8 mouse cellular contexts compared by ENCODE assay signal in the genomic region with DNA sequence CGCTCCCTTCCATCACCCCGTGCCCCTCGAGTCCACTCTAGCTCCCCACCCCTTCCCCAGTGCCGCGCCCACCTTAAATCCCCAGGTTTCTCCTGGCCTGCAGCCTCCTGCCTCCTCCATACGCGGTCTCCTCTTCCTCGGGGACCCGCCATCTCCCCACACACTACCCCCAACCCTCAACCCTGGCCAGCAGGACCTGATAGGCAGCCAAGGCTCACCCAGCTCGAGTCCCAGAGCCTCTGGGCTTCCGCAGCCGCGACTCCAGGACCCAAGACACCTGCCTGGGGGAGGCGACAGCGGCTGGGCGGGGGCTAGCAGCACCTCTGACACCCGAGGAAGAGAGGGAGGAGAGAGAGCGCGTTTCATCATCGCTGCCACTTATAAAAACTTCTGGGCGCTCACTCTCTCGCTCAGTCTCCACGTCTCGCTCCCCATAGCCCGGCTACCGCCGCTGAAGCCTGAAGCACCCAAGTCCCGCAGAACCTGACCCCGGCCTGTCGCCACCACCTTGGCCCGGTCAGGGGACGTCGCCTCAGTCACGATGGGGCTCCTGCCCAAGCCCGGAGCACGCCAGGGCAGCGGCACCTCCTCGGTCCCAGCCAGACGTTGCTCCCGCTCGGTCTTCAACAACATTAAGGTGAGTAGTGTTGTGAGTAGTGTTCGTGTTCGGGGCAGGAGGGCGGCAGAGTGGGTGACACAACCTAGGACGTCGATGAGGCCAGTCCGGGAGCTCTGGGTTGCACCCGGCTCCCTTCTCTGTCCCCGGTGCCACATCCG. TPM values are rescaled to one million over a fixed set of nuclear protein-coding genes. Genes with fewer than 3 reads are reported as not detected.
DNase-seq lines count a peak whose midpoint lies in the region; ATAC-seq and TF ChIP-seq lines count a peak whose summit lies in the region.

No protein-coding gene starts in this region.

- peak overlapping the region; percentile 51 for H3K4me3 ChIP-seq in heart, adult 2 months
- peak overlapping the region; percentile 56 for H3K4me3 ChIP-seq in lung, embryonic 16.5 days (ENCODE audit: low read length)
- peak overlapping the region; percentile 51 for H3K4me3 ChIP-seq in stomach, postnatal 0 days (ENCODE audit: low read depth, low read length)

- peak overlapping the region; percentile 66 for H3K4me2 ChIP-seq in lung, embryonic 16.5 days (ENCODE audit: low read depth, low read length)
- peak overlapping the region; percentile 91 for H3K4me2 ChIP-seq in stomach, postnatal 0 days (replicated peaks; ENCODE audit: low read depth)

- peak overlapping the region; percentile 83 for H3K9ac ChIP-seq in heart, adult 2 months (ENCODE audit: low read depth, low read length)
- H3K9ac ChIP-seq in lung, embryonic 16.5 days (ENCODE audit: low read length), result peak overlapping the region; percentile 76
- H3K9ac ChIP-seq in stomach, postnatal 0 days (ENCODE audit: low read length), result peak overlapping the region; percentile 64

- no peak for TF ChIP-seq CTCF in heart, adult 2 months (IDR thresholded peaks at IDR 0.05)
- TF ChIP-seq CTCF in stomach, postnatal 0 days (IDR thresholded peaks at IDR 0.05; ENCODE audit: low read depth), result no peak

- no peaks in the 10 kb centered on the region for H3K79me2 ChIP-seq in heart, adult 2 months (replicated peaks; ENCODE audit: control insufficient read depth, insufficient read depth, low read length)

- DNase-seq in cerebellum, postnatal 10 days, result peak; percentile 26 to 34
- DNase-seq in cerebellum, adult 9-10 months, result no peak
- peak; percentile 37 for DNase-seq in adrenal gland, postnatal 14 days
- peak; percentile 30 to 59 for DNase-seq in heart, adult 2 months
- peak; percentile 36 for DNase-seq in kidney, adult 9 months
- DNase-seq in stomach, postnatal 0 days (ENCODE audit: low spot score), result peak; percentile 71
- no peak for DNase-seq in thymus, postnatal 10 days (ENCODE audit: low spot score in 2 of 2)

- H3K27ac ChIP-seq in heart, adult 2 months, result peak overlapping the region; percentile 43
- H3K27ac ChIP-seq in lung, embryonic 16.5 days (ENCODE audit: low read length), result peak overlapping the region; percentile 92
- peak overlapping the region; percentile 84 for H3K27ac ChIP-seq in stomach, postnatal 0 days (replicated peaks)

- no peaks in the 10 kb centered on the region for H3K9me3 ChIP-seq in lung, embryonic 16.5 days (ENCODE audit: control insufficient read depth, low read length)
- H3K9me3 ChIP-seq in stomach, postnatal 0 days (ENCODE audit: control insufficient read depth, low read length), result no peaks in the 10 kb centered on the region

- no peak for TF ChIP-seq POLR2A in heart, adult 2 months (IDR thresholded peaks at IDR 0.05; ENCODE audit: insufficient read depth, low read depth, low read length)

- intact Hi-C loops in heart, adult 2 months (cut with DNase I), result loop anchor here (10.0 kb wide), 1 partner anchor 297 kb away; the partner anchor contains the start of genes 1300017J02Rik and Topbp1

- H3K36me3 ChIP-seq in heart, adult 2 months (ENCODE audit: control insufficient read depth, insufficient read depth, low read length), result no peaks in the 10 kb centered on the region
- H3K36me3 ChIP-seq in lung, embryonic 16.5 days (ENCODE audit: control insufficient read depth, insufficient read depth, low read length), result no peaks in the 10 kb centered on the region
- no peaks in the 10 kb centered on the region for H3K36me3 ChIP-seq in stomach, postnatal 0 days (ENCODE audit: control insufficient read depth, insufficient read depth, low read length)

- under 1% methylated on average over 49 of the region's 50 CpGs for WGBS in heart, adult 2 months
- WGBS in lung, embryonic 16.5 days, result under 1% methylated on average over 45 of the region's 50 CpGs
- WGBS in stomach, postnatal 0 days, result 2% methylated on average over 49 of the region's 50 CpGs

- H3K4me1 ChIP-seq in heart, adult 2 months (ENCODE audit: control insufficient read depth, insufficient read depth, low read length), result no peaks in the 10 kb centered on the region; the same call in 1 of the 2 replicates
- peaks cover 32% of the 10 kb centered on the region for H3K4me1 ChIP-seq in lung, embryonic 16.5 days (replicated peaks; ENCODE audit: control insufficient read depth, insufficient read depth, low read length)
- peaks cover 7% of the 10 kb centered on the region for H3K4me1 ChIP-seq in stomach, postnatal 0 days (replicated peaks; ENCODE audit: control insufficient read depth, insufficient read depth)

- peak; percentile 54 for ATAC-seq in lung, embryonic 16.5 days (ENCODE audit: low read depth)
- peak; percentile 71 for ATAC-seq in stomach, postnatal 0 days (ENCODE audit: low FRiP score, low TSS enrichment)

- TF ChIP-seq EP300 in heart, adult 2 months (IDR thresholded peaks at IDR 0.05; ENCODE audit: insufficient read depth, low read depth, low read length), result no peak
- TF ChIP-seq EP300 in stomach, postnatal 0 days (optimal IDR thresholded peaks at IDR 0.05), result no peak

- H3K27me3 ChIP-seq in heart, adult 2 months (ENCODE audit: control insufficient read depth, insufficient read depth, low read length), result peaks cover 5% of the 10 kb centered on the region
- peaks cover 2% of the 10 kb centered on the region; the same call in 1 of the 2 replicates for H3K27me3 ChIP-seq in lung, embryonic 16.5 days (ENCODE audit: control insufficient read depth, insufficient read depth, low read depth, low read length)
- no peaks in the 10 kb centered on the region for H3K27me3 ChIP-seq in stomach, postnatal 0 days (ENCODE audit: control insufficient read depth, insufficient read depth, low read length)

RNA-seq across cellular contexts. Expression of gene Slco2a1, which starts 19.8 kb away (rescaled TPM):
- 6.2 and 7.3 TPM in 2 replicates for total RNA-seq in adrenal gland, postnatal 14 days (2021)
- total RNA-seq in heart, adult 2 months (2021), result 1 to 10 TPM; 3.6 to 4.7 TPM
- 4.4 and 4.8 TPM in 2 replicates for polyA plus RNA-seq in heart, adult 2 months (2012; rRNA removed)
- polyA plus RNA-seq in lung, embryonic 16.5 days (2015; fragmentation: Nextera tagmentation; extraction: Ambion mirVana), result 21.0 and 21.4 TPM in 2 replicates
- polyA plus RNA-seq in stomach, postnatal 0 days (2015; fragmentation: Nextera tagmentation; extraction: Ambion mirVana), result 22.1 and 22.3 TPM in 2 replicates

Comparison
In these comparisons a context has a peak if more than half of its experiments do, and no peak if none do; other contexts are left out.
1. DNase-seq: peak in cerebellum, postnatal 10 days (2 of 2), adrenal gland, postnatal 14 days (single experiment), heart, adult 2 months (2 of 2), kidney, adult 9 months (single experiment) and stomach, postnatal 0 days (single experiment); none in cerebellum, adult 9-10 months (single experiment) and thymus, postnatal 10 days (0 of 2).
2. Peak in every context shown above with its lines, with median percentiles within 50 percentile points of each other: H3K27ac ChIP-seq, H3K4me3 ChIP-seq and H3K9ac ChIP-seq.